Mouse (Mus musculus): ENCODE results near the gene Slc25a41. TPM values are rescaled to one million over a fixed set of nuclear protein-coding genes. Genes with fewer than 3 reads are reported as not detected.

Slc25a41 gene
- total RNA-seq, 2 experiments from 2014 or later: not detected

DNA sequence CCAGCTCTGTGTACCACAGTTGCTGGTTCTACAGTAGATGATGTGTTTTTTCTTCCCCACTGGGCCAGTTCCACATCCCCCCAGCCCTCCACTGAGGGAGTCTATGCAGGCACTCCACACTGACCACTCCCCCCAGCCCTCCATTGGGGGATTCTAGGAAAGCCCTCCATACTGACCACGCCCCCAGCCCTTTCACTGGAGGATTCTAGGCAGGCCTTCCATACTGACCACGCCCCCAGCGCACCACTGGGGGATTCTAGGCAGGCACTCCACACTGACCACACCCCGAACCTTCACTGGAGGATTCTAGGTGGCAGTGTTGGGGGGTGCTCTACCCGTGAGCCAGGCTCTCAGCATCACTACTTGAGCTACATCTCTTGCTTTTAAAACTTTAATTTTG lies 6.0 kb upstream of the Slc25a41 start:
- DNase-seq: no peak

GRCm38 (mm10) chr17:57038978-57039377 lies 2.5 kb downstream of the Slc25a41 start:
- DNase-seq: no peak

DNA sequence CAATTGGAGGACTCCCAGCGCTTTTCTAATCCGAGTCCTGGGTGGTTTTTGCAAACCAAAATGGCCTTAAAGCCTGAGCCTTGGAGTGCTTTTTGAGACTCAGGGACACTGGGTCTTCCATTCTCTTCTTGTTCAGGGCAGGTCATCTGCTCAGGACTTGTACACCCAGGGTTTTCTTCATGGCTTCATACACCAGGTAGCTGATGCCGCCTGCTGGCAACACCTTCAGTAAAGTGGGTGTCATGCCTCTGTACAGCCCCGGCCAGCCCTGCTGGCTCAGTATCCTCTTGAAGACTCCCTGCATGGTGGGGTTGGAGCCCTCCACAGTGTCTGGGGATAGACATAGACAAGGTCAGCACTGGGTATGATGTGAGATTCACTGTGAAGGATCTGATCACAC lies 8.6 kb downstream of the Slc25a41 start:
- DNase-seq: no peak

DNA sequence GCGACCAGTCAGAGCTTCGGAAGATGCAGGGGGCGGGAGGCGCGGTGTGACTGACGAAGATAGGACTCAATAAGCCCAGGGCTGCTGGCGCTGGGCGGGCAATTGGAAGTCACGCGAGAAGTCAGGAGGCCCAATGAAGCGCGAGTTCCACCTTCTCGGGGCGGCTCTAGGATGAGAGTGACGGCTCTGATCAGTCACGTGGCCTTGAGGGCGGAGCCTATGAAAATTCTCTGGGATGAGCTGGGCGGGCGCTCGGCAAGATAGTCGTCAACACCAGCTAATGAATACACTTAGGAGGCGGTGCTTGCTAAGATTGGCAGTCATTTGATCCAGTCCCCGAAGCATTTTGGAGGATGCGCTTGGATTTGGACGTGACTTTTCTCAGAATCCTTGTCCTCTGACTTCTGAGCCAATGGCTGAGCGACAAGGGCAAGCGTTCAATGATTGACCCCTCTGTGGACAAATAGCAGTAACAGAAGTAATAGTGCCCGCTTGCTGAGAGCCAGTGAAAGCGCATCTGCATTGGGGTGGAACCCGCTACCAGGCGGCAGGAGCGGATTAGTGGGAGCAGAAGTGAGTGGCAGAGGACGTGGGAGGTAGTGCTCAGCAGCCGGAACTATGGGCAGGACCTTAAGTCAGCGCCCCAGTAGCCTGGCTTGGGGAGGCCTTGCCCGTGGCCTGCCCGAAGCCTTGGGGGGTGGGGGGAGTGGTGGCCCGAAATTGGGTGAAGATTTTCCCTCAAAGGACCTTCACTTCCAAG lies 9.6 kb downstream of the Slc25a41 start:
- peak; percentile 98 for DNase-seq

- peak; percentile 67 for DNase-seq
Measured at GRCm38 (mm10) chr17:57030931-57031660, 10.4 kb downstream of the Slc25a41 start, which contains the start of gene Khsrp. TSS of gene Khsrp (minus strand) at chr17:57031522.

DNA sequence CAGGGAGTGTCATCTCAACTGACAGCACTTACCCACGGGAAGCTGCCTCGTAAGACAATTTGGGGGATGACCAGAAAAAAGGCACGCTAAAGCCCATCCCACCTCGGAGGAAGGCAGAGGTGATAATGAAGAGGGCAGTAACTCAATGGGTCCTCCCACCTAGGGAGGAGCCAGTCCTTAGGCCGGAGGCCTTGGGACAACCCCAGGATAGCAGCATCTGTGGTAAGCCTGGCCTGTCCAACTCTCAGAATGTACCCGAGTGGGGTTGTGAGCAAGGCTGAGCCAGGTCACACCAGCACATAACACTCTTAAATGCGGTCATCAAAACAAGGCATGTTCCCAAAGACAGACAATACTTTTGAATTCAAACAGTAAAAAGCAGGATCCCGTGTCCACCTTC lies 11.8 kb downstream of the Slc25a41 start:
- peak; percentile 49 for DNase-seq

DNA sequence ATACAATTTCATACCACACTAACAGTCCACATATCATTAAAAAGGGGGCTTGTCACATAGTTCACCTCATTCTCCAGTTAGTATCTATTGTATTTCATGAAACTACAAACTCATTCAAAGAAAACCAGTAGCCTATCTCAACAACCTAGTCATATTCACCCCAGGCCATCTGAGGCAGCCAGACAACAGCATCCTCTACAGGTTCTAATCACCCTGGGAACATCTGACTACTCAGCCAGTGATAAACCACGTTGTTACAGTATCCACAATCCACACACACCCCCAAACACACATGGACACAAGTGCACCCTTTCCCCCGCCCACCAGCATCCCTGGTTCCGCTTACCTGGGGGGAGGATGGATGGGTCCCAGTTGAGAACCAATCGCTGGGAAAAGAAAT lies 14.0 kb downstream of the Slc25a41 start:
- no peak for DNase-seq

DNA sequence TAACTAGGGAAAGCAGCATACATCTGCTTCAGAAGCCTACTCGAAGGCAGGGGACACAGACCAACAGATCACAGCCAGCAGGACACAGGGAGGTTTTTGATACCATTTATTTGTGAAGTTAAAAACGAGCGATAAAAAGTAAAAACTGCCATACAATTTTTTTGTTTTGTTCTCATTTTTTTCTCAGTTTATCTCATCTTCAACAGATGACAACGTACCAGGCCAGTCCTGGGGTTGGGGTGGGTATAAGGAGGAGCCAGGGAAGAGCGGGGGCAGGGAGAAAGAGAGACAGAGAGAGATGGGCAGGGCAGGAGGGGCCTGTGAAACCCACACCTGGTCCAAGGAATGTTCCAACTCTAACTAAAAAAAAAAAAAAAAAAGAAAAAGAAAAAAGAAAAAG lies 20.5 kb downstream of the Slc25a41 start:
- DNase-seq: no peak

DNA sequence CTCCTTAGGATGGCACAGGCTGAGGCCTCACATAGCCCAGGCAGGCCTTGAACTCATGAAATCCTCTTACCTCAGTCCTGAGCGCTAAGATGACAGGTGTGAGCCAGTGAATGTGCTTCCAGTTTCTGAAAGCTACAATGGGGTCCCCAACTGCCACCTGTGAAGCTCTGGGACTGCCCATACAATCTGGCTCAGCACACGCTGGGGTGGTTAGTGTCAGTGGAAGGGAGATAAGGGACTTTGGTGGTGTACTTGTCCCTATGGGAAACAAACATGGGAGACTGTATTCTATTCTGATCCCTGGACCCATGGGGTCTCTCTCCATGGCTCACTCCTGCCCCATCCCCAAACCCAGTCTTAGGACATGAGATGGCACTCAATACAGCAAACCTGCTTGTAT lies 21.8 kb downstream of the Slc25a41 start:
- no peak for DNase-seq

DNA sequence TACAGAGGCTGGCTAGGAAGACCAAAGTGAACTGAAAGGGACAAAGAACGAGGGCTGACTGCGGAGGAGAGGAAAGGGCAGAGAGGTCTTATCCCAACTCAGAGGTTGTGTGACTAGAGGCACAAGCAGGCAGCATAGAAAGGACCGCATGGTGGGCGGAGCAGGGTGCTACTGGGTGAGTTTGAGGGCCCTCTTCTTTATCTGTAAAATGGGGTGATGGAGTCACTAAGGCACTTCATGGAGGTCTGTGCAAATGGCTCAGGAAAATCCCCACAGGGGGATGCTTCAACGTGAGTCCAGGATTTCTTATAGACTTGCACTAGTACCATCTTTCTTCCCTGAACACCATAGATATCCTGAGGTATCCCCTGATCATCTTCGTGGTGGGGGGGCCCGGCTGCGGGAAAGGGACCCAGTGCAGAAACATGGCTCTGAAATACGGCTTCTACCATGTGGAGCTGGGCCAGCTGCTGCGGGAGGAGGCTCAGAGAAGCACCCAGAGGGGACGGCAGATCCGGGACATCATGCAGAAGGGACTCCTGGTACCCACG lies 29.1 kb downstream of the Slc25a41 start:
- DNase-seq: no peak

DNA sequence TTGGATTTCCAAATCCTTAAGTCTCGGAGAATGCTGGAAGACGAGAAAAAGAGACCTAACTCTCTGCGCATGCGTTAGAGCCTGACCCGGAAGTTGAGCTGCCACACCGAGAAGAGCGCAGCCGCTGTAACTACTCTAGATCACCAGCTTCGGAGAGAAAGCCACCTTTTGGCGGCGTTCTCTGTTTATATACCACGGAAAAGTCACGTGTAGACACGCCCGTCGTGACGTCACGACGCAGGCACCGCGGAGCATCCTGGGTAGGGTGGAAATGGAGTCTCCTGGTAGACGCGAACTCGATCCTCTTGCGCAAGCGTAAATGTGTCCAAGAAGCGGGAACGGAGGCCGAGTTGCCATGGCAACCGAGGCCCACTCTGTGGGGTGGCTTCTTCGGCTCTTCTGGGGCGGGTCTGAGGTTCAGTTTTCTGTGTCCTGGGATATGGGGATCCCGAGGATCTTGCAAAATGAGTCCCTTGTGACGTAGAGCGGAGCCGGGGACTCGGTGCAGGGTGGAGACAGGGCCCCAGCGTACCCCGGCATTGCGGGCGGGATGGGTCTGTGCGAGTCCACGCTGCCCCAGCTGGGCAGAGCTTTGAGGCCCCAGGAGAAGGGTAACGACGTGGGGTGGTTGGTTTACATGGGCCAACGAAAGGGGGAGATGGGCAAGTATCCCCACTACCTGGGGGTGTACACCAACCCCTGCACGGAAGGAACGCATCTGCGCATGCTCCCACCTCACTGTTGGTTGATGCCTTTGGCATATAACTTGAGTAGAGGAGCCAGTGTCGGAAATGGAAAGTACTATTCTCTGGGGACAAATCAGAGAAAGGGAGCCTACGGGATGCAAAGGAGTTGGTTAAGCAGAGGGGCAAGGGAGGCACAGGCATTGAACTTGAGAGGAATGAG lies 30.0 kb downstream of the Slc25a41 start, which contains the start of the genes Gtf2f1 and Gm17949:
Gene Gtf2f1 (minus strand): TSS at position 53 of the 906 bp plus-strand sequence.
Gene Gm17949 (plus strand): TSS at position 234 of the 906 bp plus-strand sequence.
- DNase-seq: peak; percentile 96

DNA sequence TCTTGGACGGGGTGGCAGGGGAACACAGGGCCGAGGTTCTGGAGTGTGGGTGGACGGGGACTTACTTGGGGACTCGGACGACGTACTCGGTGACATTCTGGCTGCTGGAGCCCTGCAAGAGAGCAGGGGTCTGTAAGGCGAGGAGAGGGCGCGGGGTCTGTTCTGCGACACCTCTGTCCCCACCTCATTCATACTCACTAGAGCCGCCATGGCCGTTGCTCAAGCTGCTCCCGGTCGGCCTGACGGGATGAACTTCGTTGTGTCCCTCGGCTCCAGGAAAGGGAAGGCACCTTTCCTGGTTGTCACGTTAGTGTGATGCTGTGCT lies 30.6 kb downstream of the Slc25a41 start:
- DNase-seq: no peak

- no peak for DNase-seq
Measured at GRCm38 (mm10) chr17:57007137-57007905, 34.1 kb downstream of the Slc25a41 start.

DNA sequence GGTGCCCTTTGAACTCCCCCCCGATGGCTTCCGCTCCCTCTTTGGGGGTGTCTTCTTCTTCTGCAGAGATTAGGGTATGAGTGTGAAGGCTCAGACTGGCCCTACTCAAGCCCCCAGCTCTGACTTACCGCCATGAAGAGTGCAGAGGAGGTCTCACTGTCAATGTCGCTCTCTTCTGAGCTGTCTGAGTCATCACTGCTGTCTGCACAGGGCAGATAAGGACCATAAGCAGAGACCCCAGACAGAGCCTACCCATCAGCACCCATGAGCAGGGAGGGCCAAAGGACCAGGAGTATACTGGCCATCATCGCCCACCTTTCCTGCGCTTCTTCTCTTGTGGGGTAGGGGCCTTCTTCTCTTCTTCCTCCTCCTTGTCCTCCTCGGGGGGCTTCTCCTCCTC lies 37.5 kb downstream of the Slc25a41 start:
- no peak for DNase-seq

GRCm38 (mm10) chr17:57001228-57001627 lies 40.2 kb downstream of the Slc25a41 start:
- no peak for DNase-seq

GRCm38 (mm10) chr17:56999968-57000609 lies 41.4 kb downstream of the Slc25a41 start, which contains the start of gene Pspn:
TSS of gene Pspn (minus strand) at chr17:57000018.
- peak; percentile 47 for DNase-seq

DNA sequence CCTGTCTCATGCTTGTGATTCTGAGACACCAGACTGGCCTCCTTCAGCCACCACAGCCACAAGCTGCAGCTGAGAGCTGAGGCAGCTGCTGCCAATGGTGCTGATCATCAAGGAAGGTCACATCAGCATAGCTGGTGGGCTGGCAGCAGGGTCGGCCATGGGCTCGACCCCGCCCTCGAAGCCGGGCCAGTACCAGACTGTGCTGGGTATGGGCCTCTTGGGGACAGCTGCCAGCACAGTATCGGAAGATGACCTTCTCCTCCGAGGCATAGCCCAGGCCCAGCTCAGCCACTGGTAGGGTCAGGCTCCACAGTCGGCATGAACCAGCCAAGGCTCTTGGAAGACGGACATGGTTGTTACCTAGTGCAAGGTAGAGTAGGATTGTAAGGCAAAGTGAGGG lies 42.0 kb downstream of the Slc25a41 start:
- DNase-seq: peak; percentile 70

GRCm38 (mm10) chr17:56997029-56997667 lies 44.3 kb downstream of the Slc25a41 start, which contains the start of gene Alkbh7:
TSS of gene Alkbh7 (plus strand) at chr17:56997339.
- peak; percentile 96 for DNase-seq

GRCm38 (mm10) chr17:56996506-56996905 lies 44.9 kb downstream of the Slc25a41 start:
- no peak for DNase-seq

- peak; percentile 53 for DNase-seq
Measured at GRCm38 (mm10) chr17:56995046-56995445, 46.4 kb downstream of the Slc25a41 start.
